Mouse (Mus musculus): ENCODE data around the gene Tmem86a. TPM values are rescaled to one million over a fixed set of nuclear protein-coding genes. Genes with fewer than 3 reads are reported as not detected.
A peak's percentile ranks its signal among the peaks of the same experiment; 100 is the strongest.

The Tmem86a gene
- total and polyA plus RNA-seq, 3 experiments = 0.30 to 2.0 (median 0.82) TPM

DNA sequence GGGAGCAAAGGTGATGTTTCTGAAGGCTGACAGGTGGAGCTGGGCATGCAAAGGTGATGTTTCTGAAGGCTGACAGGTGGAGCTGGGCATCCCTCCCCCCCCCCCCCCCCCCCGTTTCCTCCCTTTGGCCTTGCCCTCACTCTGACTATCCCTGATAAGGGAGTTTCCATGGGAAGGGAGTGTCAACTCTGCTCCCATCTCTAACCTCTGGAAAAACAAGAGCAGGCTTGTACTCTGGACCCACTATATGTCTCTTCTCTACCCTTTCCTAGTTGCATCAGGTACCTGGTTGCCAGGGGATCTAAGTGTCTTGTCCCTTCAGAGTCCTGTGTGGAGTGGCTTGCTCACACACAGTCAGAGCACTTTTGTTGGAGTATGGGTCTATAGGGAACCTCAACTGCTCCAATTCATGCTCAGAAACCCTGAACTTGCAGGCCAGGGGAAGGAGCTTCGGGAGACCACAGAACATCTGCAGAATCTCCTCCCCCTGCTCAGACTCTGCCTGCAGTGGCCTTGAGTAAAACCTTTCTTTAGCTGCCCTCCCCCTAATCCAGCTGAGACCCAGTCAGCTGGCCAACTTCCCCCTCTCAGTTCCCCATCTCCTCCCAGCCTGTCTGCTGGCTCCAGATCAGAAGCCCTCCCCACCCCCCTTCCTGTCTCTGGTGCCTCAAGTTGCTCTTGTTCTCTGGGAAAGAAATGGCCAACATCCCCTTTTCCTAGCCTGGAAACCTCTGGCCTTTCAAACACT is 1.2 kb downstream of the Tmem86a start:
- Histone ChIP-seq H3K27me3 (replicated peaks) (peaks cover 25% of the 10 kb centered on the region), H3K9ac (ENCODE audit: insufficient read depth, low read depth) (no peak overlapping the region), H3K9me3 (replicated peaks; ENCODE audit: low read length) (no peaks in the 10 kb centered on the region), H3K79me2 (replicated peaks; ENCODE audit: control insufficient read depth, extremely low read depth, insufficient read depth, poor library complexity, severe bottlenecking) (no peaks in the 10 kb centered on the region), H3K4me3 (replicated peaks in 1 of 3; ENCODE audit: low read depth in 2 of 3, low read length in 2 of 3, poor library complexity in 1 of 3) (peak overlapping the region in 2 of 3 experiments; percentile 51 to 59), H3K36me3 (replicated peaks in 1 of 2; ENCODE audit: control insufficient read depth in 1 of 2, insufficient read depth in 1 of 2, low read length in 1 of 2) (peaks cover 0 to 8% of the 10 kb centered on the region in 2 experiments), H3K4me1 (ENCODE audit: control insufficient read depth in 1 of 2, insufficient read depth in 2 of 2) (peaks cover 19 to 34% of the 10 kb centered on the region in 2 experiments), H3K4me2 (ENCODE audit: insufficient read depth, low read depth, poor library complexity, severe bottlenecking) (peak overlapping the region; percentile 82), H3K27ac (ENCODE audit: insufficient read depth, low read depth) (no peak overlapping the region)
- TF ChIP-seq ZKSCAN1 (IDR thresholded peaks at IDR 0.05; ENCODE audit: borderline replicate concordance, low read depth, low read length) (no peak), POLR2A (IDR thresholded peaks at IDR 0.05; ENCODE audit: low read depth, low read length) (no peak), CHD2 (IDR thresholded peaks at IDR 0.05; ENCODE audit: low read length) (peak; percentile 54; the same call in 1 of the 2 replicates), PAX5 (IDR thresholded peaks at IDR 0.05; ENCODE audit: low read length) (no peak), EP300 (IDR thresholded peaks at IDR 0.05; ENCODE audit: low read length) (peak; percentile 82), MAX (IDR thresholded peaks at IDR 0.05; ENCODE audit: low read length) (no peak), RCOR1 (conservative IDR thresholded peaks at IDR 0.05; ENCODE audit: low read depth, low read length) (no peak), BHLHE40 (IDR thresholded peaks at IDR 0.05; ENCODE audit: low read depth, low read length) (peak; percentile 49; the same call in 1 of the 2 replicates), UBTF (IDR thresholded peaks at IDR 0.05; ENCODE audit: low read depth, low read length) (no peak), MAFK (IDR thresholded peaks at IDR 0.05; ENCODE audit: insufficient replicate concordance, low read length) (no peak), SMC3 (IDR thresholded peaks at IDR 0.05; ENCODE audit: low read depth, low read length) (no peak), KAT2A (IDR thresholded peaks at IDR 0.05; ENCODE audit: insufficient replicate concordance, low read length) (no peak), MYC (IDR thresholded peaks at IDR 0.05; ENCODE audit: low read depth, low read length) (no peak), USF1 (IDR thresholded peaks at IDR 0.05; ENCODE audit: low read depth, low read length) (no peak), ZNF384 (IDR thresholded peaks at IDR 0.05; ENCODE audit: low read depth, low read length) (no peak), RAD21 (IDR thresholded peaks at IDR 0.05; ENCODE audit: low read depth, low read length) (no peak), NRF1 (IDR thresholded peaks at IDR 0.05; ENCODE audit: low read depth, low read length) (no peak), CTCF (conservative IDR thresholded peaks at IDR 0.05 in 1 of 2, IDR thresholded peaks at IDR 0.05 in 1 of 2; ENCODE audit: low read depth in 2 of 2, low read length in 2 of 2) (no peak), MXI1 (IDR thresholded peaks at IDR 0.05; ENCODE audit: low read depth, low read length) (no peak), ZMIZ1 (IDR thresholded peaks at IDR 0.05; ENCODE audit: low read depth, low read length) (no peak), HCFC1 (IDR thresholded peaks at IDR 0.05; ENCODE audit: low read depth, low read length) (no peak), NELFE (IDR thresholded peaks at IDR 0.05; ENCODE audit: low read depth, low read length) (no peak), MEF2A (IDR thresholded peaks at IDR 0.05; ENCODE audit: borderline replicate concordance, low read depth, low read length) (no peak; the same call in 1 of the 2 replicates), TCF12 (IDR thresholded peaks at IDR 0.05; ENCODE audit: low read depth, low read length) (peak; percentile 75), USF2 (conservative IDR thresholded peaks at IDR 0.05; ENCODE audit: low read depth, low read length) (no peak), POLR2AphosphoS2 (IDR thresholded peaks at IDR 0.05; ENCODE audit: low read depth, low read length) (no peak), ELF1 (IDR thresholded peaks at IDR 0.05; ENCODE audit: low read depth, low read length) (no peak), GABPA (IDR thresholded peaks at IDR 0.05; ENCODE audit: insufficient replicate concordance, low read depth, low read length) (no peak), E2F4 (IDR thresholded peaks at IDR 0.05; ENCODE audit: insufficient replicate concordance, low read depth, low read length) (no peak), SIN3A (IDR thresholded peaks at IDR 0.05; ENCODE audit: low read length) (no peak; the same call in 1 of the 2 replicates), CHD1 (IDR thresholded peaks at IDR 0.05; ENCODE audit: low read depth, low read length) (no peak), JUN (IDR thresholded peaks at IDR 0.05; ENCODE audit: insufficient read depth, low read depth, low read length) (no peak), ZC3H11A (IDR thresholded peaks at IDR 0.05; ENCODE audit: low read depth, low read length) (no peak), JUND (conservative IDR thresholded peaks at IDR 0.05; ENCODE audit: low read depth, low read length) (no peak), IRF4 (IDR thresholded peaks at IDR 0.05; ENCODE audit: low read depth, low read length) (peak; percentile 85), ETS1 (conservative IDR thresholded peaks at IDR 0.05; ENCODE audit: low read depth, low read length) (peak; percentile 97), MAZ (IDR thresholded peaks at IDR 0.05; ENCODE audit: low read depth, low read length) (no peak), TBP (conservative IDR thresholded peaks at IDR 0.05; ENCODE audit: low read depth, low read length) (no peak)
- DNase-seq (ENCODE audit: extremely low read depth) = peak; percentile 88
- in situ Hi-C loops (cut with MboI; ENCODE audit: low pct_ligation_motif_present, low pct_unique_long_range_greater_than_20kb, low sequenced_read_pairs) (no loop called here), dilution Hi-C loops (cut with MboI; ENCODE audit: extremely low pct_ligation_motif_present, extremely low pct_unique_long_range_greater_than_20kb, low sequenced_read_pairs) (no loop called here)

All from CH12.LX (cell line).